Mouse (Mus musculus) midbrain, embryonic 11.5 days (tissue): ENCODE measurements around the gene Sox5. TPM values are rescaled to one million over a fixed set of nuclear protein-coding genes. Genes with fewer than 3 reads are reported as not detected.

Experiments used
- ATAC-seq: fragments of 200-750 bp; cut with Nextera tagmentation; 2 replicates; pipeline ENCODE4 v1.8.0; 2017; ENCODE audit warnings: moderate TSS enrichment, moderate library complexity; ENCODE audit not compliant: low FRiP score
- DNase-seq: peaks from one replicate; pipeline ENCODE4 v3.0.0; 2015; ENCODE audit warnings: low spot score; ENCODE audit errors: missing footprints
- H3K27ac ChIP-seq: fragments of 300-500 bp; sonication (generic); 2 replicates; pipeline ENCODE4 v1.5.1; 2014; ENCODE audit warnings: low read depth, low read length
- H3K27me3 ChIP-seq: fragments of 300-500 bp; sonication (generic); 2 replicates; pipeline ENCODE4 v1.6.1; 2014; ENCODE audit warnings: mild to moderate bottlenecking, low read length, moderate library complexity, mixed read lengths; ENCODE audit not compliant: control insufficient read depth, insufficient read depth
- H3K36me3 ChIP-seq: fragments of 300-500 bp; sonication (generic); 2 replicates; pipeline ENCODE4 v1.6.1; 2014; ENCODE audit warnings: mild to moderate bottlenecking, low read length, moderate library complexity, mixed read lengths; ENCODE audit not compliant: control insufficient read depth, insufficient read depth
- H3K4me1 ChIP-seq: fragments of 300-500 bp; sonication (generic); 2 replicates; pipeline ENCODE4 v1.6.1; 2014; ENCODE audit warnings: low read length; ENCODE audit not compliant: control insufficient read depth, insufficient read depth
- H3K4me2 ChIP-seq: fragments of 300-500 bp; sonication (generic); 2 replicates; pipeline ENCODE4 v1.6.1; 2014; ENCODE audit warnings: mild to moderate bottlenecking, moderate library complexity
- H3K4me3 ChIP-seq: fragments of 300-500 bp; sonication (generic); 2 replicates; pipeline ENCODE4 v1.5.1; 2014; ENCODE audit warnings: low read depth, low read length
- H3K9ac ChIP-seq: fragments of 300-500 bp; sonication (generic); 2 replicates; pipeline ENCODE4 v1.6.1; 2014; ENCODE audit warnings: low read length
- H3K9me3 ChIP-seq: fragments of 300-500 bp; sonication (generic); 2 replicates; pipeline ENCODE4 v1.6.1; 2016; ENCODE audit warnings: low read length; ENCODE audit not compliant: control insufficient read depth
- WGBS: fragments of 180-500 bp; shearing (Covaris S2); extraction: QIAGEN DNeasy Blood & Tissue Kit; methylation state at CpG from one replicate; pipeline ENCODE4 v1.1.7; 2014; 5-methylcytosine and 5-hydroxymethylcytosine counted together
- polyA plus RNA-seq: library from polyadenylated mRNA; unstranded; fragments of >200 nt; fragmentation: Nextera tagmentation; extraction: Ambion mirVana; gene quantifications from 2 replicates; pipeline ENCODE4 v1.2.1, GENCODE M21; 2014

The Sox5 gene
- polyA plus RNA-seq, 1 experiment from 2014 or later: 23.0 TPM

DNA sequence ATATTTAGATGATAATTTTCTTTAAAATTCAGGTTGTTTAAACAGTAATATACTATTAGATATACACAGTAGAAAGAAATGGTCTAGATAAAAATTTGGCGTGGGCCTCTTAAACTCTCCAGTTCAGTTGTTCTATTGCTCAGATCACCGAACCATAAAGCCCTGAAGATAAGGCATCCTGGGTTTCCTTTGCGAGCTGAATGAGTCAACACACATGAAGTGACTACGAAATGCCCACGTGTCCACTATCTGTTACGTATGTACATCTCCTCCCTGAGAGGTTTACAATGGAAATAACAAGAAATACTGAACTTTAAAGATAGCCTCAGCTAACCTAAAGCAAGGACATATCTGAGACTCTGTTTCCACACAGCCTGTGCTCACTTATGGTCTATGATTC lies 296.2 kb downstream of the Sox5 start:
- Histone ChIP-seq H3K9ac (no peak overlapping the region), H3K27ac (no peak overlapping the region), H3K27me3 (no peaks in the 10 kb centered on the region), H3K9me3 (peaks cover 6% of the 10 kb centered on the region), H3K4me3 (no peak overlapping the region), H3K4me1 (peaks cover 9% of the 10 kb centered on the region), H3K4me2 (no peak overlapping the region), H3K36me3 (no peaks in the 10 kb centered on the region)
- WGBS: 94% methylated on average over 6 of the region's 6 CpGs
- DNase-seq (no peak), ATAC-seq (no peak)

DNA sequence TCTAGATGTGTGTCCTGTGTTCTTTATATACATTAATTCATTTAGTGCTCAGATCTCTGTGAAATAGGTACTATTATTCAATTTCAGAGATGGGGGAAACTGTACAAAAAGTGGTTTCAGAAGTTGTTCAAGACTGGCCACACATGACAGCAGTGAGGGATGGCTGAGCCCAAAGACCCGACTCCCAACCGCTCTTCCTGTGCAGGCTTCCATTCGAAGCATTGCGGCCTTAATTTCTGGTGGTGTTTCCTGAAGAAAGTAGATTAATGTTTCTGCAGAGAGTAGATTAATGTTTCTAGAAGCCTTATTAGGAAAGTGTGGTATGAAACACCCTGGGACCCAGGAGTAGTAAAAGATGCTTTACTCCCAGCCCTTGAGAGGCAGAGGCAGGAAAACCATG lies 298.6 kb downstream of the Sox5 start:
- no peak overlapping the region for H3K4me3 ChIP-seq
- no peaks in the 10 kb centered on the region for H3K27me3 ChIP-seq
- DNase-seq: no peak
- WGBS: 94% methylated on average over 4 of the region's 4 CpGs
- no peak overlapping the region for H3K27ac ChIP-seq
- no peak overlapping the region for H3K9ac ChIP-seq
- no peak for ATAC-seq
- H3K4me1 ChIP-seq: peaks cover 14% of the 10 kb centered on the region
- no peak overlapping the region for H3K4me2 ChIP-seq
- H3K36me3 ChIP-seq: no peaks in the 10 kb centered on the region
- peaks cover 6% of the 10 kb centered on the region for H3K9me3 ChIP-seq

DNA sequence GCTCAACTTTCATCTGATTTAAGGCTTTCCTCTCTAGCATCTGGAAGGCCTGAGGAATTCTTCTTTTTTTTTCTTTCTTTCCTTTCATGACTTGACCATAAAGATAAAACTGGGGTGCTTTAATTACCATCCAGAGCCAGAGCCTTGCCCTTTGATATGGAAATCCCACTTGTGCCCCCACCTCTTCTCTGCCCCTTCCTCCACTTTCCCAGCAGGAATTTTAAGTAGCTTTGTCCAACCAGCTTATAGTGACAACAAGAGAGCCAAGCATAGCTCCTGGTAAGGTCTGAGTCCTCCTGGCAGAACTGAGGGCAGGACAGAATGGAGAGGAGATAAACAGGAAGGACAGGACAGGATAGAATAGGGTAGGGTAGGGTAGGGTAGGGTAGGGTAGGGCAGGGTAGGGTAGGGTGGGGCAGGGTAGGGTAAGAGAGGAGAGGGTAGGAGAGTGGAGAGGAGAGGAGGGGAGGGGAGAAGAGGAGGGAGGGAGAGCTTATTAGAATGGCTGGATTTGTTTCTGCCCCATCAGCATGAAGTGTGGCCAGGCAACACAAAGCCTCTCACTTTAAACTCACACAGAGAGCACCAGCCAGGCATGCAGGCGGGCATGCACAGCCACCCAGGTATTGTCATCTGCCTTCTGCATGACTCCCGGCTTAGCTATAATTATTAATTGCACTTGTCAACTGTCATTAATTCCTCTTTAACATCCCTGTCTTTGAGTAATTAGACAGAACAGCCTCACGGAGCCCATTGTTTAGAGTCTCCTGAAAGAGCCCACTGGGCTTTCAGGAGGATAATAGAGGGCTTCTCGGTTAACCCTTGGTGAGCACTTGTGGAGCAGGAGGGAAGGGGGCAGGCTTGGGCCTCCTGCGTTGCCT lies 300.9 kb downstream of the Sox5 start:
- Histone ChIP-seq H3K4me2 (no peak overlapping the region), H3K27me3 (no peaks in the 10 kb centered on the region), H3K4me3 (no peak overlapping the region), H3K9me3 (no peaks in the 10 kb centered on the region), H3K36me3 (no peaks in the 10 kb centered on the region), H3K9ac (peak overlapping the region; percentile 17; the same call in 1 of the 2 replicates), H3K4me1 (peaks cover 14% of the 10 kb centered on the region), H3K27ac (peak overlapping the region; percentile 56)
- peak; percentile 93 for ATAC-seq
- 5% methylated on average over 5 of the region's 5 CpGs for WGBS
- peak; percentile 93 for DNase-seq

GRCm38 (mm10) chr6:144479861-144480260 lies 301.9 kb downstream of the Sox5 start:
- WGBS: 43% methylated on average over 4 of the region's 4 CpGs
- Histone ChIP-seq H3K4me1 (peaks cover 14% of the 10 kb centered on the region), H3K4me2 (no peak overlapping the region), H3K27me3 (no peaks in the 10 kb centered on the region), H3K27ac (no peak overlapping the region; the same call in 1 of the 2 replicates), H3K4me3 (no peak overlapping the region), H3K9me3 (no peaks in the 10 kb centered on the region), H3K9ac (no peak overlapping the region), H3K36me3 (no peaks in the 10 kb centered on the region)
- no peak for DNase-seq
- ATAC-seq: no peak

- ATAC-seq (no peak), DNase-seq (no peak)
- no peak overlapping the region for H3K4me3 ChIP-seq
- H3K9ac ChIP-seq: no peak overlapping the region
- no peak overlapping the region for H3K27ac ChIP-seq
- H3K36me3 ChIP-seq: no peaks in the 10 kb centered on the region
- H3K4me1 ChIP-seq: peaks cover 14% of the 10 kb centered on the region
- WGBS: 74% methylated on average over 16 of the region's 16 CpGs
- H3K27me3 ChIP-seq: no peaks in the 10 kb centered on the region
- H3K9me3 ChIP-seq: no peaks in the 10 kb centered on the region
- no peak overlapping the region for H3K4me2 ChIP-seq
Measured at GRCm38 (mm10) chr6:144477287-144478064, 304.3 kb downstream of the Sox5 start.

DNA sequence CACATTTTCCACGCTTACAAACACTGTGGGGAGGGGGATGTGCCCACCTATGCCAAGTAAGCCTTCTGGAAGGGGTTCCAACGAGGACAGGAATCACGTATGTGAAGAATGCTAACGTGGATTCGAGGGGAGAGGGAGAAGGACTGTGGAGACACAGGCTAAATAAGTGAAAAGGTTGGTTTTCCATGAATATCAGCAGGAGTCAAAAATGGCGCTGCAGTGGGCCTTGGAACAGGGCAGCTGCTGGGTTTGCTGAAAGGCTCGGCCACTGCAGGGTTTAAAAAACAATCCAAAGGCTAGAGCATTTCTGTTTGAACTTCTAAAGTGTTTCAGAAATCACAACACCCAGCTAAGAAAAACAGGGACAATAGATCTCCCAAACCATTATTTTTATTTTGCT lies 308.3 kb downstream of the Sox5 start:
- no peaks in the 10 kb centered on the region for H3K36me3 ChIP-seq
- H3K27me3 ChIP-seq: no peaks in the 10 kb centered on the region
- H3K9me3 ChIP-seq: no peaks in the 10 kb centered on the region
- no peak overlapping the region for H3K4me2 ChIP-seq
- no peaks in the 10 kb centered on the region for H3K4me1 ChIP-seq
- 77% methylated on average over 7 of the region's 7 CpGs for WGBS
- no peak overlapping the region for H3K4me3 ChIP-seq
- ATAC-seq: no peak
- no peak overlapping the region for H3K9ac ChIP-seq
- DNase-seq: peak; percentile 73
- no peak overlapping the region for H3K27ac ChIP-seq

GRCm38 (mm10) chr6:144472089-144472900 lies 309.5 kb downstream of the Sox5 start:
- 81% methylated on average over 14 of the region's 14 CpGs for WGBS

DNA sequence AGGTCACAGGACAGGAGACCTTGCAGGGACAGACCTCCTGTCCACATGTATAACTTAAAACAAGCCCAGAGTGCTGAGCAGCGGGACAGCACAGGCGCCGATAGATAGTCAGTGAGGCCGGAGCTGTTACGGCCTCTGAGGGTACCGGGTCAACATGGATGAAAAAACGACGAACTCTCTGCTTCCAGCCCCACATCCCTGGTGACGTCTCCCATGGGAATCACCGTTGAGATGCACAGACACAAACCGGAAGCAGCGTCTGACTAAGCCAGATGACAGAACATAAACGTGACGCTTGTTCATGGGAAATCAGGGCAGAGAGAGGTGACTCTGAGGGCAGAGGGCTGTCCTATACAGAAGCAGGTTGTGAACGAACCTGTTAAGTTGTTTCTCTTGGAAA lies 315.1 kb downstream of the Sox5 start:
- Histone ChIP-seq H3K9ac (no peak overlapping the region), H3K36me3 (no peaks in the 10 kb centered on the region), H3K27ac (no peak overlapping the region), H3K27me3 (no peaks in the 10 kb centered on the region), H3K9me3 (no peaks in the 10 kb centered on the region), H3K4me2 (no peak overlapping the region), H3K4me3 (no peak overlapping the region), H3K4me1 (no peaks in the 10 kb centered on the region)
- no peak for ATAC-seq
- DNase-seq: no peak
- WGBS: 79% methylated on average over 15 of the region's 15 CpGs

More at GRCm38 (mm10) chr6:144472089-144472900, 309.5 kb downstream of the Sox5 start:
- peak; percentile 64 for DNase-seq
- H3K9ac ChIP-seq: no peak overlapping the region
- peak; percentile 69; the same call in 1 of the 2 replicates for ATAC-seq
- no peak overlapping the region for H3K4me3 ChIP-seq
- H3K27ac ChIP-seq: no peak overlapping the region
- H3K4me1 ChIP-seq: no peaks in the 10 kb centered on the region
- no peak overlapping the region for H3K4me2 ChIP-seq
- no peaks in the 10 kb centered on the region for H3K27me3 ChIP-seq
- H3K9me3 ChIP-seq: no peaks in the 10 kb centered on the region
- H3K36me3 ChIP-seq: no peaks in the 10 kb centered on the region
